Mouse (Mus musculus) midbrain, embryonic 15.5 days (tissue): ENCODE measurements around the gene Mrps7. TPM values are rescaled to one million over a fixed set of nuclear protein-coding genes. Genes with fewer than 3 reads are reported as not detected.

Source experiments
- ATAC-seq: fragments of 200-750 bp; cut with Nextera tagmentation; replicated peaks from 2 replicates; pipeline ENCODE4 v1.8.0; 2017; ENCODE audit warnings: moderate TSS enrichment
- H3K27ac ChIP-seq: fragments of 300-500 bp; sonication (generic); 2 replicates; pipeline ENCODE4 v1.5.1; 2015; ENCODE audit warnings: mild to moderate bottlenecking, inconsistent platforms
- H3K27me3 ChIP-seq: fragments of 300-500 bp; sonication (generic); replicated peaks from 2 replicates; pipeline ENCODE4 v1.6.1; 2015; ENCODE audit warnings: inconsistent platforms
- H3K36me3 ChIP-seq: fragments of 300-500 bp; sonication (generic); replicated peaks from 2 replicates; pipeline ENCODE4 v1.6.1; 2015; ENCODE audit warnings: inconsistent platforms
- H3K4me1 ChIP-seq: fragments of 300-500 bp; sonication (generic); 2 replicates; pipeline ENCODE4 v1.6.1; 2015; ENCODE audit warnings: inconsistent platforms
- H3K4me2 ChIP-seq: fragments of 300-500 bp; sonication (generic); 2 replicates; pipeline ENCODE4 v1.6.1; 2015; ENCODE audit warnings: inconsistent platforms, mild to moderate bottlenecking, moderate library complexity
- H3K4me3 ChIP-seq: fragments of 300-500 bp; sonication (generic); 2 replicates; pipeline ENCODE4 v1.5.1; 2015; ENCODE audit warnings: mild to moderate bottlenecking, inconsistent platforms
- H3K9ac ChIP-seq: fragments of 300-500 bp; sonication (generic); 2 replicates; pipeline ENCODE4 v1.6.1; 2015; ENCODE audit warnings: mild to moderate bottlenecking, inconsistent platforms
- H3K9me3 ChIP-seq: fragments of 300-500 bp; sonication (generic); 2 replicates; pipeline ENCODE4 v1.6.1; 2016; ENCODE audit warnings: inconsistent platforms
- WGBS: fragments of 180-500 bp; shearing (Covaris S2); methylation state at CpG from one replicate; pipeline ENCODE4 v1.1.7; 2015; ENCODE audit warnings: mixed read lengths; 5-methylcytosine and 5-hydroxymethylcytosine counted together
- polyA plus RNA-seq: library from polyadenylated mRNA; unstranded; fragments of >200 nt; fragmentation: Nextera tagmentation; extraction: Ambion mirVana; gene quantifications from 2 replicates; pipeline ENCODE4 v1.2.1, GENCODE M21; 2015

Mrps7 gene
- polyA plus RNA-seq, 1 experiment from 2014 or later: 70.0 TPM

DNA sequence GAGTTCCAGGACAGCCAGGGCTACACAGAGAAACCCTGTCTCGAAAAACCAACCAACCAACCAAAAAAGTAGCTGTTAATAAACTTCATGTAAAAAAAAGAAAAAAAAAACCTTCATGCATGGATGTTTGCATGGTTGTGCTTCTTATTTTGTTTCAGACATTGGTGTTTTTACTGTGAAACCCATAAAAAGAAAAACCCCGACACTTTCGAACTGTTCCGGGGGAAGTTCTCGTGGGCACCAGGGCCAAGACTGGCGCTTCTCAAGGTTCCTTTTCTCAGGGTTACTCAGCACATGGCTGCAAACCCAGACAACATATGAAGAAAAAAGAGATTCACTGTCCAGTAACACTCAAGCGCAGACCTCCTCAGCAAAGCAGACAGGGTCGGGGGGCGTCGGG lies 29.1 kb downstream of the Mrps7 start:
- Histone ChIP-seq H3K4me3 (no peak overlapping the region), H3K4me1 (no peaks in the 10 kb centered on the region), H3K36me3 (no peaks in the 10 kb centered on the region), H3K4me2 (no peak overlapping the region), H3K27me3 (no peaks in the 10 kb centered on the region), H3K9ac (no peak overlapping the region), H3K27ac (no peak overlapping the region), H3K9me3 (no peaks in the 10 kb centered on the region)
- 87% methylated on average over 10 of the region's 10 CpGs for WGBS
- no peak for ATAC-seq

DNA sequence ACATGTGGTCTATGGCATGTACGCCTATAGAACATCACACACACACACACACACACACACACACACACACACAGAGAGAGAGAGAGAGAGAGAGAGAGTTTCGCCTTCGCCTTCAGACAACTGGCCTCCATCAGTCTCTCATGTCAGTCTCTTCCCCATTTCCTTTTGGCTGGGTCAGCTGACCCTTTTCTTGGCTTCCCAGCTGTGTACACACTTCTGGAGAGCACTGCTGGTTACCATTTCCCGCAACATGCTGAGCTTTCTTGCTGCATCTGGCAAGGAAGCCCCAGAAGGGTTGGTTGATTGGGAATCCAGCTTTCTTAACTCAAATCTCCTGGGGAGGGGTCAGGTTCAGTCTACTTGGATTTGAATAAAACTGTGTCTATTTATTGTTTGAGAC lies 30.4 kb downstream of the Mrps7 start:
- H3K4me1 ChIP-seq: no peaks in the 10 kb centered on the region
- H3K4me3 ChIP-seq: no peak overlapping the region
- H3K9ac ChIP-seq: no peak overlapping the region
- ATAC-seq: no peak
- no peak overlapping the region for H3K27ac ChIP-seq
- no peaks in the 10 kb centered on the region for H3K36me3 ChIP-seq
- H3K9me3 ChIP-seq: no peaks in the 10 kb centered on the region
- H3K27me3 ChIP-seq: no peaks in the 10 kb centered on the region
- H3K4me2 ChIP-seq: no peak overlapping the region
- 81% methylated on average over 4 of the region's 4 CpGs for WGBS

DNA sequence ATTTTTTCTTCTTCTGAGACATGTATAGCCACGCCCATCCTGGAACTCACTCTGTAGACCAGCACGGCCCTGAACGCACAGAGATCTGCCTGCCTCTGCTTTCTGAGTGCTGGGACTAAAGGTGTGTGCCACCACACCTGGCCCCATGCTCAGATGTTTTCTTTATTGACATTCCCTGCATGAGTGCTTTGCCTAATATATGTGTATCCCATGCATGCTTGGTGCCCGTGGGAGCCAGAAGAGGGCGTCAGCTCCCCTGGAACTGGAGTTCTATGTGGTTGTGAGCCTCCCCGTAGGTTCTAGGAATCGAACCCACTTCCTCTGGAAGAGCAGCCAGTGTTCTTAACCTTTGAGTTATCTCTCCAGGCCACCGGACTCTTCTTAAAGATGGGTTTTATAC lies 31.3 kb downstream of the Mrps7 start:
- no peaks in the 10 kb centered on the region for H3K4me1 ChIP-seq
- H3K9ac ChIP-seq: no peak overlapping the region
- H3K9me3 ChIP-seq: no peaks in the 10 kb centered on the region
- no peak overlapping the region for H3K4me2 ChIP-seq
- no peak overlapping the region for H3K4me3 ChIP-seq
- no peak overlapping the region for H3K27ac ChIP-seq
- no peaks in the 10 kb centered on the region for H3K36me3 ChIP-seq
- ATAC-seq: no peak
- H3K27me3 ChIP-seq: no peaks in the 10 kb centered on the region
- 84% methylated on average over 8 of the region's 8 CpGs for WGBS

DNA sequence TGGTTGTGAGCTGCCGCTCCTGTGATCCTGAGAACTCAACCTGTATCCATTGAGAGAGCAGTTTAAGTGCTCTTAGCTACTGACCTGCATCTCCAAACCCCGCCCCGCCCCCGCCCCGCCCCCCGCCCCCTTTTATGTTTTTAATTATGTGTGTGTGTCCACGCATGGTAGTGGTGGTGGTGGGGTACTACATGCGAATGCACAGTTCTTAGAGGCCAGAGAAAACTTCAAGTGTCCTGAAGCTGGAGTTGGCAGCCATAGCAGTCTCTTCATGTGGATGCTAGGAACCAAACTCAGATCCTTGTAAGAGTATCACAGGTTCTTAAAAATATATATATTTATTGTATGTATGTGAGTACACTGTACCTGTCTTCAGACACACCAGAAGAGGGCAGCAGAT lies 31.8 kb downstream of the Mrps7 start:
- no peak overlapping the region for H3K4me3 ChIP-seq
- H3K9me3 ChIP-seq: no peaks in the 10 kb centered on the region
- H3K9ac ChIP-seq: no peak overlapping the region
- H3K36me3 ChIP-seq: no peaks in the 10 kb centered on the region
- H3K4me2 ChIP-seq: no peak overlapping the region
- WGBS: 81% methylated on average over 8 of the region's 8 CpGs
- H3K27me3 ChIP-seq: no peaks in the 10 kb centered on the region
- H3K4me1 ChIP-seq: no peaks in the 10 kb centered on the region
- no peak overlapping the region for H3K27ac ChIP-seq
- no peak for ATAC-seq

DNA sequence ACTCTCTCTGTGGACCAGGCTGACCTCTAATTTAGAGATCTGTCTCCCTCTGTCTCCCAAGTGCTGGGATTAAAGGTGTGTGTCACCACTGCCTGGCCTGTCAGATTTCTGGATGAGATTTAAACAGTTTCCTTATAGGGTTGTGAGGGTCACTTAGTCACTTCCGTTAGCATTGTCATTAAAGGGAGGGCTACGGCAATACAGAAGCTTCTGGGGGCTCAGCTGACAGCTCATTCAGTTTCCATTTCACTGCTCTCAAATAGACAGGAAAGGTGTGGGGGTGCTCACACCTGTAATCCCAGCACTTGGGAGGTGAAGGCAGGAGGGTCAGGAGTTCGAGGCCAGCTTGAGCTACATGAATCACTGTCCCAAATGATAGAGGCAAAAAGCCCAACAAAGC lies 33.2 kb downstream of the Mrps7 start:
- no peaks in the 10 kb centered on the region for H3K4me1 ChIP-seq
- no peaks in the 10 kb centered on the region for H3K9me3 ChIP-seq
- no peak overlapping the region for H3K9ac ChIP-seq
- no peaks in the 10 kb centered on the region for H3K36me3 ChIP-seq
- no peak overlapping the region for H3K4me2 ChIP-seq
- H3K27me3 ChIP-seq: no peaks in the 10 kb centered on the region
- ATAC-seq: no peak
- WGBS: 83% methylated on average over 3 of the region's 3 CpGs
- no peak overlapping the region for H3K4me3 ChIP-seq
- H3K27ac ChIP-seq: no peak overlapping the region

DNA sequence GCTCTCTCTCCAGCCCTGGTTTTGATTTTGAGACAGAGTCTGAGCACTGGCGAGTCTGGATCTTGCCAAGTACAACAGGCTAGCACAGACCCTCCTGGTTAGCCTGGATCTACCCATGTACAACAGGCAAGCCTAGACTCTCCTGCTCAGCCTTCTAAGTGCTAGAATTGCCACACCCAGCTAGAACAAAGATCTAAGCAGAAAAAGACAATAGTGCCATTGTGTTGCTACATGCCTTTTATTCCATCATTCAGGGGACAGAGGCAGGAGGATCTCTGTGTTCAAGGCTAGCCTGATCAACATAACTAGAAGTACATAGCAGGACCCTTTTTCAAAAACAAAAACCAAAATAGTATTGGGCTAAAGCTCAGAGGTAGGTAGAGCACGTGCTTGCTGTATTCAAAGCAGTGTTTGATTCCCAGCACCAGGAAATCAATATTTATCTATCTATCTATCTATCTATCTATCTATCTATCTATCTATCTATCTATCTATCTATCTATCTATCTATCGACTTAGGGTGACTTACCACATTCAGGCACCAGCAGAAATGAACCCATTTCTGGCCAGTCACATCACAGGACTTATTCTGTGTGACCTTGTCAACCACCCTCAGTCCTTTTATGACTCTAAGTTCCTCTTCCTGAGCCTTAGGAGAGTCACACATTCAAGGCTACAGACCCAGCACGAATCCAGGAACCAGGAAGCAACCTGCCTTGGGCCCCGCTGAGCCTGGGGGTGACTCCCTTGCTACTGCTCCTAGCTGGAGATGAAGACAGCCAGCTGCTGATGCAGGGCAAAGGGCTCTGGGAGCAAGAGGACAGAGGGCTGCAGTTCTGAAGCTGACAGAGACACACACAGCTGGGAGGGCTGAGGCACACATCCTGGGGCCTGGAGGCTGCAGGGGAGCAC lies 35.0 kb downstream of the Mrps7 start:
- Histone ChIP-seq H3K4me3 (no peak overlapping the region), H3K4me1 (no peaks in the 10 kb centered on the region), H3K36me3 (no peaks in the 10 kb centered on the region), H3K27ac (no peak overlapping the region), H3K4me2 (no peak overlapping the region), H3K27me3 (no peaks in the 10 kb centered on the region), H3K9me3 (no peaks in the 10 kb centered on the region), H3K9ac (no peak overlapping the region)
- 83% methylated on average over 5 of the region's 5 CpGs for WGBS
- no peak for ATAC-seq

DNA sequence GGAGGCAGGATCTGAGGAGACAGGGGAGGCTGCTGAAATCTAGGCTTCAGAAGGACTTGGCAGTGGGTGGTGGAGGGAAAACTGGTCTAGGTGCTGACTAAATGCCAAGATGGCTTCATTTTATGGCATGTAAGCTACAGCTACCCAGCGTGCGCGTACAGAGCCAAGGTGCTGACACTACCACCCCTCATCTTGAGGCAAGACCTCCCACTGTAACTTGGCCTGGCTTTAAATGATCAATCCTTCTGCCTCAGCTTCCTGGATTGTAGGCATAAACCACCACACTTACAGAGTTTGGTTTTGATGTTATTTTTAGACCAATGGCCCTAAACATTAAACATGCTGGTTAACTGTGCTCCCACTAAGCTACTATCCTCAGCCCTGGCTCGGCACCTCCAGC lies 35.8 kb downstream of the Mrps7 start:
- 97% methylated on average over 4 of the region's 4 CpGs for WGBS
- Histone ChIP-seq H3K4me1 (no peaks in the 10 kb centered on the region), H3K9ac (no peak overlapping the region), H3K4me2 (no peak overlapping the region), H3K27me3 (no peaks in the 10 kb centered on the region), H3K9me3 (no peaks in the 10 kb centered on the region), H3K27ac (no peak overlapping the region), H3K4me3 (no peak overlapping the region), H3K36me3 (no peaks in the 10 kb centered on the region; the same call in 1 of the 2 replicates)
- no peak for ATAC-seq

DNA sequence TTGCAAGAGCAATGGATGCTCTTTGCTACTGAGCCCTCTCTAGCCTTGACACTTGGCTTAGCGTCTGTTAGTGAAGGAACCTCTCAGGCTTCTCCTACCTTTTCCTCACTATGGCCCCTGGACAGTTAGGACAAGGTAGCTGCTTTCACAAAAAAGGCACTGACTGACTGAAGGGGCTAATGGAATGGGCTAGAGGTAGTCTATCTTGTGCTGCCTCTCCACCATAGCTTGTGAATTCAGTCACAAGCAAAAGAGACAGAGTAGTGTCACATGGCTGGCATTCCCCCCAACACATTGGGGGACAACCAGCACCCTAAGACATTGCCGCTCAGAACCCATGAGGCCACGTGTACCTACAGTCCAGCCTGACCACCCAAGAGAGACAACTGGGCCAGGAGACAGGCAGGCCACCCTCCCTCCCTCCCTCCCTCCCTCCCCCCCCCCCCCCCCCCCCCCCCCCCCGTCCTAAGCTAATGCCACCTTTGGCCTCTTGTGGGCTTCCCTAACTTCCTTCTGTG lies 36.6 kb downstream of the Mrps7 start:
- WGBS: 83% methylated on average over 3 of the region's 4 CpGs
- H3K27me3 ChIP-seq: no peaks in the 10 kb centered on the region
- no peaks in the 10 kb centered on the region; the same call in 1 of the 2 replicates for H3K36me3 ChIP-seq
- H3K4me1 ChIP-seq: no peaks in the 10 kb centered on the region
- no peak overlapping the region for H3K4me3 ChIP-seq
- ATAC-seq: no peak
- no peak overlapping the region for H3K4me2 ChIP-seq
- H3K27ac ChIP-seq: no peak overlapping the region
- no peaks in the 10 kb centered on the region for H3K9me3 ChIP-seq
- no peak overlapping the region for H3K9ac ChIP-seq

DNA sequence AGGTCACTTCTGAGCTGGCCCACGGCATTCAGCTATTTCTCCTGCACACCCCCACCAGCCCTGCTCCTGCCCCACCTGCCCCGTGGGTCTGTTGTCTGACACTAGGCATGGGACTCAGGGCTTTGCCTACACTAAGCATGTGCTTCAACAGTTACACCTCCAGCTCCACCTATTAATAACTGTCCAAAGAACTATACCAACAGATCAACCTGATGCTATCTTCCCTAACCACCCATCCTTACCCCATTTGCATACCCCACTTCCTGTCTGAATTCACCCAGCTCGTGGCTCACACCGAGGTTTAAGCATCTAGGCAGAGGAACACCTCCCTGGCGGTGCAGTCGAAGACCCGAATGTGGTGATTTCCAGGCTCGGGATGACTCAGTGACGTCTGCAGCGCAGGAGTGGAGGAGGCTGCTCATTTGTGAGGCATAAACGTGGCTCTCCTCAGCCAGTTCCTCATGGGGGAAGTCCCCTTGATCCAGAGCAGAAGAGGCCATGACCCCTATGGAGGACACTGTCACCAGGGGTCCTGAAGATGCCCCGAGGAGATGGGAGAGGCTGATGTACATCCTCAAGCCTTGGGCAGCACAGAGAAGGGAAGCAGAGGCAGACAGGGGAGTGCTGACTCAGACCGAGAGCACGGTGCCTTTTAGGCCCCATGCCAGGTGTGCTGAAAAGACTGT lies 37.4 kb downstream of the Mrps7 start:
- Histone ChIP-seq H3K36me3 (peaks cover 2% of the 10 kb centered on the region; the same call in 1 of the 2 replicates), H3K27me3 (no peaks in the 10 kb centered on the region), H3K27ac (no peak overlapping the region), H3K9ac (no peak overlapping the region), H3K4me2 (no peak overlapping the region), H3K4me3 (no peak overlapping the region), H3K4me1 (no peaks in the 10 kb centered on the region), H3K9me3 (no peaks in the 10 kb centered on the region)
- no peak for ATAC-seq
- 61% methylated on average over 14 of the region's 14 CpGs for WGBS

DNA sequence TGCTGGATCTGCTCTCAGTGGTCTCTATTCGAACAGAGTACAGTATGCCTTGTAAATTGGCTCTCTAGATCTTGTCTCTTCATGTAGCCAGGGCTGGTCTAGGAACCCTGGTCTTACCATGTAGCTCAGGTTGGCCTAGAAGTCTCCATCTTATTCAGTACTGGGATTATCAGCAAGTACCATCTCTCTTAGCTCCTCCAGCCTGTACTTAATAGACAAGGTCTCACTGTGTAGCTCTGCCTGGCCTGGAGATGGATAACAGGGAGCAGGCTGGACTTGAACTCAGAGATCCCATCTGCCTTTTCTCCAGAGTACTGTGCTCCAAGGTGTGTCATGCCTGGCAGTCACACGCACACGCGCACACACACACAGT lies 37.9 kb downstream of the Mrps7 start:
- H3K9me3 ChIP-seq: no peaks in the 10 kb centered on the region
- WGBS: 85% methylated on average over 4 of the region's 4 CpGs
- H3K4me1 ChIP-seq: no peaks in the 10 kb centered on the region
- no peak for ATAC-seq
- peaks cover 6% of the 10 kb centered on the region for H3K36me3 ChIP-seq
- no peak overlapping the region for H3K9ac ChIP-seq
- H3K4me3 ChIP-seq: no peak overlapping the region
- H3K4me2 ChIP-seq: no peak overlapping the region
- no peaks in the 10 kb centered on the region for H3K27me3 ChIP-seq
- no peak overlapping the region for H3K27ac ChIP-seq

DNA sequence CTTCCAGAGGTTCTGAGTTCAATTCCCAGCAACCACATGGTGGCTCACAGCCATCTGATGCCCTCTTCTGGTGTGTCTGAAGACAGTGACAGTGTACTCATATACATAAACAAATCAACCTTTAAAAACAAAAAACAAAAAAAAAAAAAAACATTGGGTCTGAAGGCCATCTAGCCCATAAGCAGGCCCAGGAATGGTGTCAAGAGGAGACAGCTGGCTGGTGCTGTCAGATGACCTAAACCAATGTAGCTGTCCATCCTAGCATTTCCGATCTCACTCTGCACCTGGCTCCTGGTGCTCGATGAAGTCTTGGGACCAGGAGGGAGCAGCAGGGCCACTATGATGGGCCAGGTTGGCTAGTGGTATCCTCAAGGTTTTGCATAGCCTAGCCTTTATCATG lies 39.0 kb downstream of the Mrps7 start:
- 96% methylated on average over 2 of the region's 2 CpGs for WGBS

DNA sequence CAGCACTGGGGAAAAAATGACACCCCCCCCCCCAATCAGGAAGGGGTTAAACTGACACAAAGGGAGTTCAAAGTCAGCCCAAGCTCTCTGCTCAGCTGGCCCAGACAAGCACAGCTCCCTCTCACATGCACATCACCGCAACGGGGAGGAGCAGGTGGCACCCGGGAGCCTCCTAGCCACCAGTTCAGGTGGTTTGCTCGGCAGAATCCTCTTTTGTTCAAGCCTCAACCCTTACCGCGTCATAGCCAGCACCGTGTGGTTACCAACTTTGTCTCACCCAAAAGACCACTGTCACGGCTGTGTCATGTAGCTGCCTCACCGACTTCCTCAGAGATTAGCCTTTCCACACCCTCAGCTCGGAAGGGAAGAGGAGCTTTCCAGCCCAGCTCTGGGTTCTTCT lies 39.5 kb downstream of the Mrps7 start:
- Histone ChIP-seq H3K27ac (no peak overlapping the region), H3K4me2 (no peak overlapping the region), H3K9ac (no peak overlapping the region), H3K9me3 (no peaks in the 10 kb centered on the region), H3K4me1 (no peaks in the 10 kb centered on the region), H3K4me3 (no peak overlapping the region), H3K27me3 (no peaks in the 10 kb centered on the region), H3K36me3 (peaks cover 6% of the 10 kb centered on the region)
- WGBS: 73% methylated on average over 10 of the region's 10 CpGs
- ATAC-seq: no peak

More for the DNA sequence above, 39.0 kb downstream of the Mrps7 start:
- Histone ChIP-seq H3K36me3 (peaks cover 6% of the 10 kb centered on the region), H3K4me1 (no peaks in the 10 kb centered on the region), H3K27ac (no peak overlapping the region), H3K27me3 (no peaks in the 10 kb centered on the region), H3K4me3 (no peak overlapping the region), H3K9ac (no peak overlapping the region), H3K9me3 (no peaks in the 10 kb centered on the region), H3K4me2 (no peak overlapping the region)
- ATAC-seq: no peak
